ENCODE assay signal across 10 mouse cellular contexts in genomic region chr1:189879212-189879611, GRCm38 (mm10). TPM values are rescaled to one million over a fixed set of nuclear protein-coding genes. Genes with fewer than 3 reads are reported as not detected.
DNase-seq lines count a peak whose midpoint lies in the region; ATAC-seq lines count a peak whose summit lies in the region.
"Had no signal": no experiment of that assay in that cellular context is flagged by ENCODE, and none has a peak within 500 bp of the region (broad histone marks: within the 10 kb centered on the region; RNA-seq: fewer than 3 reads in every experiment).

No protein-coding gene starts in this region.

- peak; percentile 44; the same call in 1 of the 2 replicates for ATAC-seq in forebrain, embryonic 15.5 days (replicated peaks)
- ATAC-seq in forebrain, embryonic 13.5 days, result no peak
- ATAC-seq in kidney, embryonic 14.5 days (ENCODE audit: low FRiP score, low TSS enrichment), result peak; percentile 15; the same call in 1 of the 2 replicates
- 0 out of 2 replicates have a peak, but pooled peaks have one; percentile 10 for ATAC-seq in neural tube, embryonic 13.5 days (ENCODE audit: low read depth)
- ATAC-seq in neural tube, embryonic 15.5 days (ENCODE audit: low FRiP score), result no peak

- no peak overlapping the region for H3K27ac ChIP-seq in forebrain, embryonic 15.5 days (replicated peaks)
- H3K27ac ChIP-seq in forebrain, embryonic 13.5 days, result no peak overlapping the region
- no peak overlapping the region for H3K27ac ChIP-seq in kidney, embryonic 14.5 days (ENCODE audit: low read depth, low read length)
- H3K27ac ChIP-seq in neural tube, embryonic 13.5 days (replicated peaks), result no peak overlapping the region
- H3K27ac ChIP-seq in neural tube, embryonic 15.5 days (replicated peaks), result no peak overlapping the region
- H3K27ac ChIP-seq: liver, embryonic 13.5 days had no signal

- no peak overlapping the region for H3K9ac ChIP-seq in forebrain, embryonic 15.5 days (replicated peaks)
- H3K9ac ChIP-seq in forebrain, embryonic 13.5 days, result no peak overlapping the region
- no peak overlapping the region for H3K9ac ChIP-seq in kidney, embryonic 14.5 days (ENCODE audit: low read depth, low read length)
- H3K9ac ChIP-seq in neural tube, embryonic 13.5 days, result no peak overlapping the region
- H3K9ac ChIP-seq in neural tube, embryonic 15.5 days (replicated peaks), result no peak overlapping the region
- H3K9ac ChIP-seq: liver, embryonic 13.5 days had no signal

- WGBS in forebrain, embryonic 15.5 days, result 54% methylated on average over 2 of the region's 2 CpGs
- 79% methylated on average over 2 of the region's 2 CpGs for WGBS in forebrain, embryonic 13.5 days
- 62% methylated on average over 2 of the region's 2 CpGs for WGBS in kidney, embryonic 14.5 days
- WGBS in neural tube, embryonic 13.5 days, result 69% methylated on average over 2 of the region's 2 CpGs
- 55% methylated on average over 2 of the region's 2 CpGs for WGBS in neural tube, embryonic 15.5 days

- H3K4me1 ChIP-seq in forebrain, embryonic 15.5 days, result no peaks in the 10 kb centered on the region
- H3K4me1 ChIP-seq in forebrain, embryonic 13.5 days, result no peaks in the 10 kb centered on the region
- peaks cover 18% of the 10 kb centered on the region for H3K4me1 ChIP-seq in kidney, embryonic 14.5 days (ENCODE audit: control insufficient read depth, insufficient read depth, low read length)
- peaks cover 20% of the 10 kb centered on the region for H3K4me1 ChIP-seq in neural tube, embryonic 13.5 days (replicated peaks)
- H3K4me1 ChIP-seq in neural tube, embryonic 15.5 days, result peaks cover 17% of the 10 kb centered on the region; the same call in 1 of the 2 replicates

- no peak overlapping the region for H3K4me2 ChIP-seq in forebrain, embryonic 15.5 days (replicated peaks)
- H3K4me2 ChIP-seq in forebrain, embryonic 13.5 days, result no peak overlapping the region
- H3K4me2 ChIP-seq in kidney, embryonic 14.5 days (replicated peaks; ENCODE audit: low read depth, low read length), result no peak overlapping the region
- no peak overlapping the region for H3K4me2 ChIP-seq in neural tube, embryonic 13.5 days
- H3K4me2 ChIP-seq in neural tube, embryonic 15.5 days, result no peak overlapping the region
- H3K4me2 ChIP-seq: liver, embryonic 13.5 days had no signal

- H3K4me3 ChIP-seq in forebrain, embryonic 15.5 days, result no peak overlapping the region
- H3K4me3 ChIP-seq in forebrain, embryonic 13.5 days, result no peak overlapping the region
- H3K4me3 ChIP-seq in kidney, embryonic 14.5 days (ENCODE audit: low read length), result no peak overlapping the region
- no peak overlapping the region for H3K4me3 ChIP-seq in neural tube, embryonic 13.5 days
- no peak overlapping the region for H3K4me3 ChIP-seq in neural tube, embryonic 15.5 days (replicated peaks)
- H3K4me3 ChIP-seq: liver, embryonic 13.5 days had no signal

- no peaks in the 10 kb centered on the region for H3K36me3 ChIP-seq in forebrain, embryonic 15.5 days
- no peaks in the 10 kb centered on the region for H3K36me3 ChIP-seq in forebrain, embryonic 13.5 days (ENCODE audit: poor library complexity, severe bottlenecking)
- peaks cover 12% of the 10 kb centered on the region; the same call in 1 of the 2 replicates for H3K36me3 ChIP-seq in kidney, embryonic 14.5 days (ENCODE audit: control insufficient read depth, insufficient read depth, low read length)
- H3K36me3 ChIP-seq in neural tube, embryonic 13.5 days, result no peaks in the 10 kb centered on the region
- H3K36me3 ChIP-seq in neural tube, embryonic 15.5 days, result no peaks in the 10 kb centered on the region

- H3K27me3 ChIP-seq in forebrain, embryonic 15.5 days, result no peaks in the 10 kb centered on the region
- H3K27me3 ChIP-seq in forebrain, embryonic 13.5 days, result no peaks in the 10 kb centered on the region
- H3K27me3 ChIP-seq in kidney, embryonic 14.5 days (ENCODE audit: control insufficient read depth, insufficient read depth, low read length), result no peaks in the 10 kb centered on the region
- no peaks in the 10 kb centered on the region for H3K27me3 ChIP-seq in neural tube, embryonic 13.5 days
- H3K27me3 ChIP-seq in neural tube, embryonic 15.5 days (replicated peaks), result no peaks in the 10 kb centered on the region
- H3K27me3 ChIP-seq: liver, embryonic 13.5 days had no signal

- no peak for DNase-seq in kidney, postnatal 10 days
- DNase-seq in cerebellum, adult 8-10 months, result no peak
- DNase-seq in gastrocnemius, adult 8-10 months (ENCODE audit: low spot score in 2 of 2), result no peak
- DNase-seq: gastrocnemius, postnatal 10 days; liver, embryonic 13.5 days had no signal

- H3K9me3 ChIP-seq in forebrain, embryonic 15.5 days, result no peaks in the 10 kb centered on the region
- H3K9me3 ChIP-seq in forebrain, embryonic 13.5 days (replicated peaks), result no peaks in the 10 kb centered on the region
- no peaks in the 10 kb centered on the region for H3K9me3 ChIP-seq in kidney, embryonic 14.5 days (ENCODE audit: control insufficient read depth, low read length)
- no peaks in the 10 kb centered on the region for H3K9me3 ChIP-seq in neural tube, embryonic 13.5 days
- H3K9me3 ChIP-seq in neural tube, embryonic 15.5 days (replicated peaks), result no peaks in the 10 kb centered on the region
- H3K9me3 ChIP-seq: liver, embryonic 13.5 days had no signal

RNA-seq across cellular contexts. Expression of gene Smyd2, which starts 43.0 kb away (rescaled TPM):
- 65.8 and 69.9 TPM in 2 replicates for polyA plus RNA-seq in forebrain, embryonic 15.5 days (2015; fragmentation: Nextera tagmentation; extraction: Ambion mirVana)
- polyA plus RNA-seq in forebrain, embryonic 13.5 days (2015; fragmentation: Nextera tagmentation; extraction: Ambion mirVana), result 41.9 and 44.9 TPM in 2 replicates
- polyA plus RNA-seq in kidney, embryonic 14.5 days (2014; fragmentation: Nextera tagmentation; extraction: Ambion mirVana), result 85.6 and 93.3 TPM in 2 replicates
- polyA plus RNA-seq in neural tube, embryonic 13.5 days (2015; fragmentation: Nextera tagmentation; extraction: Ambion mirVana), result 58.6 and 73.1 TPM in 2 replicates
- 92.6 and 94.7 TPM in 2 replicates for polyA plus RNA-seq in neural tube, embryonic 15.5 days (2015; fragmentation: Nextera tagmentation; extraction: Ambion mirVana)
- total RNA-seq in gastrocnemius, adult 8-10 months (2022), result 100 to 1,000 TPM; 322 to 345 (median 328) TPM

Comparison
In these comparisons a context has a peak if more than half of its experiments do, and no peak if none do; other contexts are left out.
1. ATAC-seq: peak in forebrain, embryonic 15.5 days (single experiment), kidney, embryonic 14.5 days (single experiment) and neural tube, embryonic 13.5 days (single experiment); none in forebrain, embryonic 13.5 days (single experiment) and neural tube, embryonic 15.5 days (single experiment).